Mouse (Mus musculus) right cerebral cortex, adult 2 months (tissue): ENCODE data around the gene Tmem141.

ENCODE experiments used
- DNase-seq, 2 experiments: peaks; one replicate each; pipeline ENCODE4 v3.0.0; 2021 to 2022; ENCODE audit warnings: low spot score in 2 of 2

The Tmem141 gene

DNA sequence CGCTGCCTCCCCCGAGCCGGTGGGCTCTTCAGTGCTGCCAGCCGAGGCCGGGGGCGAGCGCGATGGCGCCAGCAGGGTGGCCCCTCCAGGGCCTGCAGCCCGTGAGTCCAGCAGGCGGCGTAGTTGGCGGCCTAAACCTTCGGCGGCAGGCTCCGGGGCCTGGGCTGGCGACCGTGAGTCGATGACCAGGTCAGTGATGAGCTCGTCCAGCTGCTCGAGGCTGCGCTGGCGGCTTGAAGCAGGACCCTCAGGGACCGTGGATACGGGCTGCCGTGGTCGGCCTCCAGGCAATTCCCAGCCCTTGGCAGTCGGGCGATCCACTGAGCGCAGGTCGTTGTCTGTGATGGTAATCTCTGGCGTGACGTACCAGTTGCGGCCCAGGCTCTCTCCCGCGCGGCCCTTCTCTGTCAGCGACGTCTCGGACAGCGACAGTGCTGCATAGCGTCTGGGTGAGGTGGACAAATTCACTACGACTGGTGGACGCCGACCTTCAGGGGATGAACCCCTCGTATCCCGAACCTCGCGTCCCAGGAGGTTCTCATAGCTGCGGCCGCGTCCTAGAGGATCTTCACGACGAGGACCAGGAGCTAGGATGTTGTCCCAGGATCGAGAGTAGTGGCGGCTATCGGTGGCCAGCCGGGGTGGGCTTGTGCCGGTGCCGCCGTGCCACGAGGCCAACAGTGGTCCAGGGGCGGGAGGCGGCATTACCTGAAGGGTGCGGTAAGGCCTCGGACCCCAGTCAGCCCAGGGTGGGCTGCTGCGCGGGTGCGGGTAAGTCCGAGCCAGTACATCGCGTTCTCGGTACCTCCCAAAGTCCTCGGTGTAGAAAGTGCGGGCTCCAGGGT, 43.6 kb downstream of the Tmem141 start:
- DNase-seq = no peak

DNA sequence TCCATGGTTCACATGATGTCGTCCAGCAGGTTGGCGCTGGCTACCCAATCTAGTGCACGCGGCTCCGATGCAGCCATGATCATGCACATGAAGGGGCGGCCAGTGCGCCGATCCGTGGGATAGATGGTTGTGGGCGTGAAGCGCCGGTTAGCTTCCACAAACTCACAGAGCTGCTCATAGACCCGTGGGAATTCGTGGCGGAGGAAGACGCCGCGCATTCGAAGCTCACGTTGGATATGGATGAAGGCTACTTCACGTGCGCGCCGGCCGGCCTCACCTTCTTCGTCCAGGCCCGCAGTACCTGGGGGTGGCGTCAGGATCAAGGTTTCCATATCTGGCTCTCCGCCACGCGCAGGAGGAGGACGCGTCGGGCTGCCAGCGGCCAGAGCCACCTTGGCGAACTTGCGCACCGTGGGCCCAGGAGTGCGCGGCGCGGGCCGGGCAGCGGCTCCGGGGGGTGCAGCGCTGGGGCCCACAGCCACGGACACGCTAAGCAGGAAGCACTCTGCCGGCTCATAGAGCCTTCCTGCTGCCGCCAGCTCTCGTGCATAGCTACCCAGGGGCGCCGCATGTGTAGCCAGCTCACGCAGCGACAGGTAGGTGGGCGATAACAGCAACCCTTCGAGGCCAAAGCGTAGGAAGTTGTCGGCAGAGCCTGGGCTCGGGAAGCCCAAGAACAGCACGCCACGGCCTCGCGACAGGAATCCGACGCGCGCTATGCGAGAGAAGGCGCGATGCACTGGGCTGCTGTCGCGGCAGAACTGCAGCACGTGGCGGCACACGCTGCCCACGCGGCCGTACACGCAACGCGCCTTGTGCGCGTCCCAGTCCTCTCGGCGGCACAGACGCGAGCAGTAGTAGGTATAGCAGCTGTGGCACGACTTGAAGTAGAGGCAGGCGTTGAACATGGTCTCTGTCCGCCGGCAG, 44.6 kb downstream of the Tmem141 start:
- DNase-seq = peak in 1 of 2 experiments; percentile 43

DNA sequence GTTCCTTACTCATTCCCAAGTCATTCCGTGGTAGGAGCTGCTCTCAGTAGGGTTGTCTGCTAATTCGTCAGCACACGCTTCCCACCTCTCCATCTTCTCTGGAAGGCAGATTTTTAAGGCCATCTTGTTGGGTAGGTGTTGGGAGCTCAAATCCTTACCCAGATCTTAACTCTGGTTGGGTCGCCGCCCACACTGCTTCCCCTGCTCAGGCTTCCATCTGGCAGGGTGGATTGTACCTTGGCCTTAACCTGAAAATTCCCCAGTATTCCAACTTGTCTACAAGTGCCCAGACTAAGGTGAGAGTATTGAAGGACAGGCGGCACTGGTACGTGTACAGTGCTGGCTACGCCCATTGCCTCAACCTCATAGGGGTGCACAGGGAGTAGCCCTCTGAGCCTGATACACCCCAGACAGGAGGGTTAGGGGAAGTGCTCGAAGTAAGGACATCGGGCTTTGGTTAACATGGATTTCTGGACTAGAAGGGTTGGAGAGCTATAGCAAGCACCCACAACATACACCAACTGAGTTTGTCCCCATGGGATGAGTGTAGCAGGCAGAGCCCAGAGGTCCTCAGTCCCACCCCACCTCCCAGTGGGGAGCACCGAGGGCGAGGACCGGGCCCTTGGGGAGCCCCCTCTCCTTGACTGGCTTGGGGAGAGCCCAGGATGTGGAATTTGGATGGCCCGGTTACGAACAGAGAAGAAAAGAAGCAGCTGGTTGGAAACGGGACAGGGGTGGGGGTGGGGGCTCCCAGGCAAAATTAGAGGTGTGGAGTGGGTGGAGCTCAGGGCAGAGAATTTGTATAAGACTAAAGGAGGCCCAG, 45.6 kb downstream of the Tmem141 start:
- peak; percentile 58 to 62 for DNase-seq

DNA sequence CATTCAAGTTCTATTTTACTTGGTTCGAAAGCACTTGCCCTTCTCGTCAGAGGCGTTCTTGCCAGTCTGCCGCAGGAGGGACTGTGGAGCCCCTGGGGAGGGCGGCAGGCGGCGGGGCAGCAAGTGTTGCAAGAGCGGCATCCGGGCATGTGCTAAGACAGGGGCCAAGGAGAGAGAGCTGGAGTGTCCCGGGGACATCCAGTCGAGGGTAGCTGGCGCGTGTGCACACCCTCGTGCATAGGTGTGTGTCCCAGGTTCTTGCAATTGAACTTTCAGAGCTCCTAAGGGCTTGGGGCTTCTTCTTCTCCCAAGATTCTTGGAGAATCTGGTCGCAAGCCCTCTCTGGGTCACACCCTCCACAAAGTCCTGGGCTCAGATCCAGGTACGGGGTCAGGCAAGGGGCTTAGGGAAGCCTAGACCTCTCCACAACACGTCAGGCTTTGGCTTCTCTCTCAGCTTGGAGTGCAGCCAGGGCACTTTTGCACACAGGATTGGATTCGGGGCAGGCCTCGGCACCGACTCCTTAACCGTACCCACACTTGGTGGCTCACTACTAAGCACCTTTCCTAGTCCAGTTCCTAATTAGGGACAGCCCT, 46.3 kb downstream of the Tmem141 start:
- DNase-seq = peak; percentile 52

DNA sequence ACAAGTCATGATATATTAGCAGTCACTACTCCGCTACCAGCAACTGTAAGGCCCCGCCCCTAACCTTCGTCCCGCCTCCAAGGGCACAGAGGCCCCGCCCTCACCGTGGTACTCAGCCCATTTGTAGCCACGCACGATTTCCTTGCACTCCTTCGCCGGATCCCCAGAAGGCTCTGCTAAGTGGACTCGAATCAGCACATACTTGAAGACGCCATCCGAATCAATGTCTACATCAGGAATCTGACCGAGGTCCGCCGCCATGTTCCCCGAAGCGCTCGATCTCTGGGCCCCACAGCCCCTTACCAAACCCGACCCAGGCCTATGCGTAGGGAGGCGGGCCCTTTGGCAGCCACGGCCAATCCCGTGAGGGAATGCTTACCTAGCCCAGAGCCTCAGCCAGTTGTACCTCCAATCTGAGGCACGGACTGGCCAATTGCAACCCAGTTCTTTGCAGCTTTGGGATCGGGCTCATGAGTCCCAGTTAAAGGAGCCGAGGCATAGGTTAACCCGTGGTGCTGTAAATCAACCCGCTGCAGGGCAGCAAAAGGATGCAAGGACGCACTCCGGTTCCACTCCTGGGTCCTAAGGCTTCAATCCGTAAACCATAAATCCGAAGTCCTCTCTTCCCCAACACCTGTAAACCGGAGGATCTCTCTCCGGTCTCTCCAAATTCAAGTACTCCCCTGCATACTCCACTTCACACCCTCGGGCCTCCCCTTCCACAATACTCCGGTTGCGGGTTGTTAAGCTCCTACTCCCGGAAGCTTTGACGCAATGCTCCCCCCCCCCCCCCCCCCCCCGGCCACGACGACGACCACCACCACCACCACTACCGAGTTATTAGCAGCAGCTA, 47.0 kb downstream of the Tmem141 start, which contains the start of the genes Mamdc4 and Phpt1:
Gene Mamdc4 (minus strand): TSS at position 267 of the 853 bp plus-strand sequence.
Gene Phpt1 (minus strand): TSS at position 646 of the 853 bp plus-strand sequence.
- DNase-seq = peak; percentile 93 to 98

DNA sequence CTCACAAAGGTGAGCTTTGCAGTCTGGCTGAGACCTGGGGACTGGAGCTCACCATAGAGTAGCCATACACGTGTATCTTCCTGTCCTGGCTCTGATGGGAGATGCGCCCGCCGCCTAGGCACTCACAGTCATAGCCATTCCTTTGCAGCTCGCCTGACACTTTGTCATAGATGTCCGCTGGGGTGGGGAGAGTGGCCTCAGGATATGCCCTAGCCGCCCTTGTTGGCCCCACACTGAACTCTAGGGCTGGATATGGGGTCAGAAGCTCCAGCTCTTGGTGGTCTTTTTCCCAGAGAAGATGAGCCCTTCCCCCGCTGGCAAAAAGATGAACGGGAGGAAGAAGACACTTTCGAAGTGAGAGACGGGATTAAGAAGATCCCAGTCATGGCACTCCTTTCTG, 47.7 kb downstream of the Tmem141 start:
- no peak for DNase-seq

DNA sequence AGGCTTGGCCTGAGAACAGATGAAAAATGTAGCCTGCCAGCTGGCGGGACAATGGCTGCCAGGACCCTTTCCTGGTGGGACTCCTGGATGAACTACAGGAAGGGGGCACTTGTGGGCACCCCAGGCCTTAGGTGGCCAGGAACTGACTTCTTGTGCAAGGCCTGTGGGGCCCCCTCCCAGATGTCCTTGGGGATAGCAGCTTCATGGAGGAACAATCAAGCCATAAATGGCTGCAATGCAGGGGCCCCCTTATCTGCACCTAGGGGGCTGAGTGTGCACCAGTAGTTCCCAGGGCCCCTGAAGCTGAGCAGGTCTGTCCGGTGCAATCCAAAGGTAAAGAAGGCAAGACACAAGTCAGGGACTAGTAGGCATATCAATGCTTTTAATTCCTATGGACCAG, 48.7 kb downstream of the Tmem141 start:
- DNase-seq = no peak

DNA sequence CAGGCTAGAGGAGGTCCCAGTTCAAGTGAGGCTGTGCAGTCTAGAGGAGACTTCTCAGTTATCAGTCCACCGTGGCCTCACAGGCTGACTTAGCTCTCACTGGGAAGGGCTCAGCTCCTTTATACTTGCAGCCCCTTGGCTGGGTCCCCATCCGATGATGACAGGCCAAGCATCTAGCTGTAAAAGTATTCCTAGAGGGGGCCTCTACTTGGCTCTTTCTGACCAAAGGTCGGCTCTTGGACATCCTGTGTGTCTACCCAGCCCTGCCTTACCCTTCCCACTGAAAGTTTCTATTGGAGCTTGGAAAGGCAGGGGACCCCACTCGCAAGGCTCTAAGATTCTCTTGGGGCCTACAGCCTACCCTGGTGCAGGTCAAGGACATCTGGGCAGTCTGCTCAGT, 50.6 kb downstream of the Tmem141 start:
- DNase-seq = no peak
